Mouse (Mus musculus): ENCODE data around the gene Gabrg1. TPM values are rescaled to one million over a fixed set of nuclear protein-coding genes. Genes with fewer than 3 reads are reported as not detected.

Gene Gabrg1
- polyA plus RNA-seq (2012; rRNA removed), result not detected in 2 replicates

GRCm38 (mm10) chr5:70842192-70843095 is at the start of gene Gabrg1:
Gene Gabrg1, minus strand, starts transcription at chr5:70842617.

